Mouse (Mus musculus): ENCODE measurements around the gene Cldn14. TPM values are rescaled to one million over a fixed set of nuclear protein-coding genes. Genes with fewer than 3 reads are reported as not detected.

The Cldn14 gene
- total RNA-seq, 2 experiments from 2014 or later: not detected

GRCm38 (mm10) chr16:93877612-93878380, 130.8 kb downstream of the Cldn14 start:
- intact Hi-C loops (cut with DNase I): no loop called here
- DNase-seq: no peak

GRCm38 (mm10) chr16:93874841-93875240, 133.8 kb downstream of the Cldn14 start:
- intact Hi-C loops (cut with DNase I): no loop called here
- no peak for DNase-seq

Other genes with a start within 250 kb of the Cldn14 start
- gene Morc3, start 176.7 kb downstream of the Cldn14 start, total RNA-seq (2021): 10 to 100 TPM; 21.0 to 29.1 TPM
- 1 to 10 TPM; 7.8 to 8.1 TPM for gene Chaf1b, start 124.9 kb downstream of the Cldn14 start, total RNA-seq (2021)
- not detected for gene Sim2, start 76.1 kb upstream of the Cldn14 start, total RNA-seq (2021)